In the genomic region with DNA sequence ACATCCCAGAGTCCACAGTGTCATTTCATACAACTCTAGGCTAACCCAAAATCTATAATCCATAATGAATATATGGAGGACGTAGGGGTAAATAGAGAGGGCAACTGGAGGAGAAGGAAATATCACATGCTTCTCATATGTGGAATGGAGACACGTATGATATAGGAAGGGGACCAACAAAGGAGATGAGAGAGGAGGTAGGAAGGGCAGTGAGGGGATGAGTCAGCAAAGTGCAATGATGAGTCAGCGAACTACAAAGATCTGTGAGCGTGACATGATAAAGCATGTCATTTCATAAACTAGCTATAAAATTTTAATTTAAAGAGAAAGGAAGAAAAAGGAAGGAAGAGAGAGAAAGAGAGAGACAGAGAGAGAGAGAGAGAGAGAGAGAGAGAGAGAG, we compare ENCODE assay signal across 21 mouse cellular contexts. TPM values are rescaled to one million over a fixed set of nuclear protein-coding genes. Genes with fewer than 3 reads are reported as not detected.
DNase-seq lines count a peak whose midpoint lies in the region; ATAC-seq lines count a peak whose summit lies in the region.
"Had no signal": no experiment of that assay in that cellular context is flagged by ENCODE, and none has a peak within 500 bp of the region (broad histone marks: within the 10 kb centered on the region; RNA-seq: fewer than 3 reads in every experiment).

No protein-coding gene starts in this region.

- intact Hi-C loops in heart, postnatal 14 days (cut with DNase I): no loop called here

- no peak overlapping the region for H3K9ac ChIP-seq in heart, embryonic 13.5 days
- no peak overlapping the region for H3K9ac ChIP-seq in liver, embryonic 11.5 days (ENCODE audit: low read depth, low read length)
- H3K9ac ChIP-seq: neural tube, embryonic 13.5 days had no signal

- no peak overlapping the region for H3K27ac ChIP-seq in heart, embryonic 13.5 days (replicated peaks)
- H3K27ac ChIP-seq in liver, embryonic 11.5 days (ENCODE audit: low read depth, low read length): no peak overlapping the region
- H3K27ac ChIP-seq: neural tube, embryonic 13.5 days had no signal

- no peaks in the 10 kb centered on the region for H3K36me3 ChIP-seq in heart, embryonic 13.5 days
- no peaks in the 10 kb centered on the region for H3K36me3 ChIP-seq in liver, embryonic 11.5 days (ENCODE audit: control insufficient read depth, insufficient read depth, low read length)
- H3K36me3 ChIP-seq: neural tube, embryonic 13.5 days had no signal

- no peaks in the 10 kb centered on the region for H3K9me3 ChIP-seq in heart, embryonic 13.5 days
- H3K9me3 ChIP-seq in liver, embryonic 11.5 days (ENCODE audit: control insufficient read depth, low read length): no peaks in the 10 kb centered on the region
- H3K9me3 ChIP-seq: neural tube, embryonic 13.5 days had no signal

- peaks cover 9% of the 10 kb centered on the region; the same call in 1 of the 2 replicates for H3K4me1 ChIP-seq in heart, embryonic 13.5 days
- 0 out of 2 replicates have a peak, but pooled peaks cover 2% of the 10 kb centered on the region for H3K4me1 ChIP-seq in liver, embryonic 11.5 days (replicated peaks; ENCODE audit: control insufficient read depth, insufficient read depth, low read length)
- H3K4me1 ChIP-seq: neural tube, embryonic 13.5 days had no signal

- no peak overlapping the region for H3K4me2 ChIP-seq in heart, embryonic 13.5 days
- H3K4me2 ChIP-seq in liver, embryonic 11.5 days: no peak overlapping the region
- H3K4me2 ChIP-seq: neural tube, embryonic 13.5 days had no signal

- H3K4me3 ChIP-seq in heart, embryonic 13.5 days: no peak overlapping the region
- H3K4me3 ChIP-seq in liver, embryonic 11.5 days (ENCODE audit: low read depth, low read length): no peak overlapping the region
- H3K4me3 ChIP-seq: neural tube, embryonic 13.5 days had no signal

- ATAC-seq in heart, embryonic 13.5 days (ENCODE audit: extremely low read depth, insufficient number of reproducible peaks, low FRiP score, low TSS enrichment): peak; percentile 73
- peak; percentile 61; the same call in 1 of the 2 replicates for ATAC-seq in liver, embryonic 11.5 days (replicated peaks; ENCODE audit: low FRiP score)
- 0 out of 2 replicates have a peak, but pooled peaks have one; percentile 53 for ATAC-seq in megakaryocyte-erythroid progenitor cell, adult 5-6 weeks (replicated peaks; ENCODE audit: low FRiP score, low TSS enrichment, poor library complexity, severe bottlenecking)
- ATAC-seq: hindbrain, embryonic 16.5 days; lung, postnatal 0 days had no signal

- no peaks in the 10 kb centered on the region for H3K27me3 ChIP-seq in heart, embryonic 13.5 days (replicated peaks)
- H3K27me3 ChIP-seq in liver, embryonic 11.5 days (replicated peaks; ENCODE audit: control insufficient read depth, insufficient read depth, low read length): no peaks in the 10 kb centered on the region
- H3K27me3 ChIP-seq: neural tube, embryonic 13.5 days had no signal

- no peak for DNase-seq in heart, postnatal 14 days
- DNase-seq in MN1 (ENCODE audit: low spot score): peak; percentile 14
- DNase-seq in liver, embryonic 11.5 days (ENCODE audit: low spot score): no peak
- no peak for DNase-seq in frontal cortex, postnatal 25 days (ENCODE audit: low spot score in 2 of 2)
- no peak for DNase-seq in frontal cortex, postnatal 36 days (ENCODE audit: low spot score in 2 of 2)
- DNase-seq in kidney, adult 9 months: no peak
- DNase-seq: adrenal gland, postnatal 14 days; cerebellum, adult 9-10 months; gastrocnemius, postnatal 36 days; heart, postnatal 36 days; kidney, adult 11 months; kidney, postnatal 10 days; right cerebral cortex, postnatal 25 days; thymus, postnatal 36 days had no signal

- 73% methylated on average over 4 of the region's 4 CpGs for WGBS in heart, embryonic 13.5 days
- 60% methylated on average over 4 of the region's 4 CpGs for WGBS in liver, embryonic 11.5 days

RNA-seq across cellular contexts. Expression of gene Rnf183, which starts 3.5 kb away (rescaled TPM):
- not detected in 2 replicates for polyA plus RNA-seq in heart, embryonic 13.5 days (2015; fragmentation: Nextera tagmentation; extraction: Ambion mirVana)
- not detected for total RNA-seq in heart, postnatal 14 days (2021)
- not detected in 2 replicates for polyA plus RNA-seq in liver, embryonic 11.5 days (2014; fragmentation: Nextera tagmentation; extraction: Ambion mirVana)
- not detected in 2 replicates for total RNA-seq in megakaryocyte-erythroid progenitor cell, adult 5-6 weeks (2014; fragmentation: Nextera tagmentation)
- not detected in 2 replicates for total RNA-seq in megakaryocyte-erythroid progenitor cell, adult 5-6 weeks (2017)
- total RNA-seq: adrenal gland, postnatal 14 days; gastrocnemius, postnatal 36 days; heart, postnatal 36 days; left cerebral cortex, postnatal 14 days had no signal
- polyA plus RNA-seq: forebrain, embryonic 11.5 days; lung, postnatal 0 days had no signal

RNA-seq across cellular contexts. Expression of gene Prpf4, which starts 22.9 kb away (rescaled TPM):
- polyA plus RNA-seq in heart, embryonic 13.5 days (2015; fragmentation: Nextera tagmentation; extraction: Ambion mirVana): 11.6 and 13.8 TPM in 2 replicates
- total RNA-seq in heart, postnatal 14 days (2021): 10 to 100 TPM in 1 of 2 experiments, 1 to 10 TPM in 1; 9.7 to 10.7 TPM
- polyA plus RNA-seq in liver, embryonic 11.5 days (2014; fragmentation: Nextera tagmentation; extraction: Ambion mirVana): 30.7 and 30.8 TPM in 2 replicates
- total RNA-seq in megakaryocyte-erythroid progenitor cell, adult 5-6 weeks (2014; fragmentation: Nextera tagmentation): 18.3 and 29.0 TPM in 2 replicates
- total RNA-seq in megakaryocyte-erythroid progenitor cell, adult 5-6 weeks (2017): 22.0 and 25.4 TPM in 2 replicates

RNA-seq across cellular contexts. Expression of gene Cdc26, which starts 23.1 kb away (rescaled TPM):
- 82.1 and 85.2 TPM in 2 replicates for polyA plus RNA-seq in heart, embryonic 13.5 days (2015; fragmentation: Nextera tagmentation; extraction: Ambion mirVana)
- total RNA-seq in heart, postnatal 14 days (2021): 10 to 100 TPM; 42.3 to 44.4 TPM
- 155 and 156 TPM in 2 replicates for polyA plus RNA-seq in liver, embryonic 11.5 days (2014; fragmentation: Nextera tagmentation; extraction: Ambion mirVana)
- total RNA-seq in megakaryocyte-erythroid progenitor cell, adult 5-6 weeks (2014; fragmentation: Nextera tagmentation): 115 and 170 TPM in 2 replicates
- 121 and 186 TPM in 2 replicates for total RNA-seq in megakaryocyte-erythroid progenitor cell, adult 5-6 weeks (2017)

RNA-seq across cellular contexts. Expression of gene Wdr31, which starts 39.2 kb away (rescaled TPM):
- 3.3 and 3.6 TPM in 2 replicates for polyA plus RNA-seq in heart, embryonic 13.5 days (2015; fragmentation: Nextera tagmentation; extraction: Ambion mirVana)
- total RNA-seq in heart, postnatal 14 days (2021): under 1 TPM; 0.65 to 0.66 TPM
- 5.2 and 5.3 TPM in 2 replicates for polyA plus RNA-seq in liver, embryonic 11.5 days (2014; fragmentation: Nextera tagmentation; extraction: Ambion mirVana)
- 2.6 and 6.4 TPM in 2 replicates for total RNA-seq in megakaryocyte-erythroid progenitor cell, adult 5-6 weeks (2014; fragmentation: Nextera tagmentation)
- 4.3 and 5.5 TPM in 2 replicates for total RNA-seq in megakaryocyte-erythroid progenitor cell, adult 5-6 weeks (2017)

RNA-seq across cellular contexts. Expression of gene Bspry, which starts 48.3 kb away (rescaled TPM):
- polyA plus RNA-seq in heart, embryonic 13.5 days (2015; fragmentation: Nextera tagmentation; extraction: Ambion mirVana): 0.99 and 1.1 TPM in 2 replicates
- total RNA-seq in heart, postnatal 14 days (2021): under 1 TPM in 1 of 2 experiments, not detected in 1; 0.12 TPM
- polyA plus RNA-seq in liver, embryonic 11.5 days (2014; fragmentation: Nextera tagmentation; extraction: Ambion mirVana): 0.48 and 0.99 TPM in 2 replicates
- not detected in 2 replicates for total RNA-seq in megakaryocyte-erythroid progenitor cell, adult 5-6 weeks (2014; fragmentation: Nextera tagmentation)
- total RNA-seq in megakaryocyte-erythroid progenitor cell, adult 5-6 weeks (2017): 0.09 and 1.0 TPM in 2 replicates
- total RNA-seq: heart, postnatal 36 days had no signal
